Mouse (Mus musculus) megakaryocyte-erythroid progenitor cell, adult 5-6 weeks (primary cell): ENCODE measurements around the gene Agbl2. TPM values are rescaled to one million over a fixed set of nuclear protein-coding genes. Genes with fewer than 3 reads are reported as not detected.
"Not testable (repeated sequence)": the region's sequence is repeated elsewhere in the genome, so short reads cannot be mapped to it uniquely, and the experiment has no call there.

Experiments
- ATAC-seq: replicated peaks from 2 replicates; pipeline ENCODE4 v1.8.0; 2016; ENCODE audit warnings: mild to moderate bottlenecking, inconsistent platforms; ENCODE audit not compliant: severe bottlenecking, poor library complexity, low FRiP score, low TSS enrichment
- total RNA-seq, 2 experiments: library from RNA; stranded (forward) in 1 of 2; stranded (reverse) in 1 of 2; fragments of 200-1000, 215-1000 nt in 1 of 2; fragments of >200 nt in 1 of 2; fragmentation: Nextera tagmentation in 1 of 2; gene quantifications; 2 replicates each; pipeline ENCODE4 v1.2.3; 2014 to 2017

Gene Agbl2
- total RNA-seq, 2 experiments from 2014 or later = not detected

GRCm38 (mm10) chr2:90808241-90809126 is 26.0 kb downstream of the Agbl2 start:
- ATAC-seq = no peak

GRCm38 (mm10) chr2:90810751-90811150 is 28.2 kb downstream of the Agbl2 start:
- ATAC-seq = no peak

GRCm38 (mm10) chr2:90815266-90815665 is 32.7 kb downstream of the Agbl2 start:
- no peak for ATAC-seq

GRCm38 (mm10) chr2:90816144-90816543 is 33.6 kb downstream of the Agbl2 start:
- ATAC-seq = no peak

- no peak for ATAC-seq
Measured at GRCm38 (mm10) chr2:90818710-90819109, 36.2 kb downstream of the Agbl2 start.

- ATAC-seq = no peak
Measured at GRCm38 (mm10) chr2:90820894-90821293, 38.4 kb downstream of the Agbl2 start.

GRCm38 (mm10) chr2:90822978-90823377 is 40.5 kb downstream of the Agbl2 start:
- no peak for ATAC-seq

GRCm38 (mm10) chr2:90823781-90824180 is 41.3 kb downstream of the Agbl2 start:
- ATAC-seq = no peak

- not testable (repeated sequence) for ATAC-seq
Measured at GRCm38 (mm10) chr2:90824528-90824927, 42.0 kb downstream of the Agbl2 start.

- ATAC-seq = no peak
Measured at GRCm38 (mm10) chr2:90825515-90826172, 43.1 kb downstream of the Agbl2 start.

GRCm38 (mm10) chr2:90828739-90829138 is 46.2 kb downstream of the Agbl2 start:
- ATAC-seq = no peak

GRCm38 (mm10) chr2:90833502-90833901 is 51.0 kb downstream of the Agbl2 start:
- ATAC-seq = no peak

GRCm38 (mm10) chr2:90838621-90839020 is 56.1 kb downstream of the Agbl2 start:
- no peak for ATAC-seq

- ATAC-seq = no peak
Measured at GRCm38 (mm10) chr2:90843666-90844065, 61.1 kb downstream of the Agbl2 start.

GRCm38 (mm10) chr2:90844262-90844661 is 61.7 kb downstream of the Agbl2 start:
- no peak for ATAC-seq

- no peak for ATAC-seq
Measured at GRCm38 (mm10) chr2:90845234-90845633, 62.7 kb downstream of the Agbl2 start.

GRCm38 (mm10) chr2:90846171-90846570 is 63.6 kb downstream of the Agbl2 start:
- ATAC-seq = no peak

GRCm38 (mm10) chr2:90846597-90846954 is 64.0 kb downstream of the Agbl2 start:
- ATAC-seq = no peak

- ATAC-seq = peak; percentile 91
Measured at GRCm38 (mm10) chr2:90846955-90847680, 64.6 kb downstream of the Agbl2 start, which contains the start of gene Mtch2. Gene Mtch2, plus strand, starts transcription at chr2:90847155.

- ATAC-seq = no peak
Measured at GRCm38 (mm10) chr2:90847681-90848050, 65.1 kb downstream of the Agbl2 start.
